Mouse (Mus musculus): ENCODE data around the gene Gmfg.

DNA sequence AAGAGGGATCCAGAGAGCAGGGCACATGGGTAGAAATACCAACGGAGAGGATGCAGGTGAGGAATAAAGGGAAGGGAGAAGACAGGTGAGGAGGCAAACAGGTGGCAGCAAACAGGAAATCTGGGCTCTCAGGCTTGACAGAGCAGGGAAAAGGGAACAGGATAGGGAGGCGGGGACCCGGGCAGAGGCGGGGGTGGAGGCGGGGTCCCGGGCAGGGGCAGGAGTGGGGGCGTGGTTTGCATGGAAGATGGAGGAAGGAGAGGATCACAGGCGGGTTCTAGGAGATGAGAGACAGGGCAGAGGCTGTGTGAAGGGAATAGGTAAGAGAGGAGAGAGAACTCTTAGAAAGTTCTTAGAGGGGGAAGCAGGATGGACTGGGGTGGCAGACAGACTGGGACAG is 41.6 kb downstream of the Gmfg start:
- TF ChIP-seq GATA1 (IDR thresholded peaks at IDR 0.05; ENCODE audit: borderline replicate concordance, low read length) (no peak), FLI1 (IDR thresholded peaks at IDR 0.05; ENCODE audit: low read length) (no peak)
